Mouse (Mus musculus) liver, embryonic 14.5 days (tissue): Measurements from ENCODE around the gene Tor2a. TPM values are rescaled to one million over a fixed set of nuclear protein-coding genes. Genes with fewer than 3 reads are reported as not detected.
A peak's percentile ranks its signal among the peaks of the same experiment; 100 is the strongest.

ENCODE experiments used
- ATAC-seq: fragments of 200-750 bp; cut with Nextera tagmentation; 2 replicates; pipeline ENCODE4 v1.8.0; 2017; ENCODE audit warnings: moderate number of reproducible peaks, mild to moderate bottlenecking, moderate library complexity; ENCODE audit not compliant: insufficient read depth
- DNase-seq, 3 experiments: peaks; one replicate each; pipeline ENCODE4 v3.0.0-alpha.2; 2012 to 2013; ENCODE audit warnings: low read depth in 3 of 3, low spot score in 3 of 3
- H3K27ac ChIP-seq: fragments of 300-500 bp; sonication (generic); 2 replicates; pipeline ENCODE4 v1.5.1; 2014; ENCODE audit warnings: moderate library complexity, mild to moderate bottlenecking, control low read depth, inconsistent platforms
- H3K27me3 ChIP-seq: fragments of 300-500 bp; sonication (generic); 2 replicates; pipeline ENCODE4 v1.6.1; 2014; ENCODE audit warnings: mild to moderate bottlenecking, low read length, moderate library complexity; ENCODE audit not compliant: control insufficient read depth, insufficient read depth
- H3K36me3 ChIP-seq: fragments of 300-500 bp; sonication (generic); replicated peaks from 2 replicates; pipeline ENCODE4 v1.6.1; 2014; ENCODE audit warnings: low read depth; ENCODE audit not compliant: control insufficient read depth, insufficient read depth
- H3K4me1 ChIP-seq, 2 experiments: fragments of 200-500 bp in 1 of 2; fragments of 300-500 bp in 1 of 2; sonication (generic) in 1 of 2; replicated peaks; 2 replicates each; pipeline ENCODE4 v1.6.1; 2012 to 2014; ENCODE audit warnings: antibody characterized with exemption in 1 of 2, inconsistent platforms in 1 of 2, low read length in 1 of 2; ENCODE audit not compliant: control insufficient read depth in 2 of 2, insufficient read depth in 2 of 2
- H3K4me2 ChIP-seq: fragments of 300-500 bp; sonication (generic); 2 replicates; pipeline ENCODE4 v1.6.1; 2014; ENCODE audit warnings: low read depth, mild to moderate bottlenecking, control low read depth, moderate library complexity
- H3K4me3 ChIP-seq, 2 experiments: fragments of 200-500 bp in 1 of 2; fragments of 300-500 bp in 1 of 2; sonication (generic) in 1 of 2; 2 replicates each; pipeline ENCODE4 v1.5.1; 2012 to 2014; ENCODE audit warnings: low read depth in 2 of 2, low read length in 2 of 2, mild to moderate bottlenecking in 2 of 2, control low read depth in 1 of 2, inconsistent platforms in 1 of 2, moderate library complexity in 1 of 2; ENCODE audit not compliant: insufficient read depth in 1 of 2
- H3K9ac ChIP-seq: fragments of 300-500 bp; sonication (generic); replicated peaks from 2 replicates; pipeline ENCODE4 v1.6.1; 2014; ENCODE audit warnings: mild to moderate bottlenecking, control low read depth, moderate library complexity
- H3K9me3 ChIP-seq: fragments of 300-500 bp; sonication (generic); 2 replicates; pipeline ENCODE4 v1.6.1; 2016; ENCODE audit warnings: low read length, mixed read lengths; ENCODE audit not compliant: control insufficient read depth
- CTCF ChIP-seq: IDR thresholded peaks from 2 replicates; pipeline ENCODE4 v1.5.1; 2016; ENCODE audit warnings: antibody characterized with exemption, low read depth, control low read depth
- EP300 ChIP-seq: IDR thresholded peaks from 2 replicates; pipeline ENCODE4 v1.6.1; 2016; ENCODE audit warnings: antibody characterized with exemption, low read depth
- WGBS: fragments of 180-500 bp; shearing (Covaris S2); extraction: QIAGEN DNeasy Blood & Tissue Kit; methylation state at CpG from one replicate; pipeline ENCODE4 v1.1.7; 2014; ENCODE audit not compliant: insufficient replicate concordance; 5-methylcytosine and 5-hydroxymethylcytosine counted together
- polyA plus RNA-seq, 2 experiments: library from polyadenylated mRNA; depleted of rRNA in 1 of 2; stranded (reverse) in 1 of 2; unstranded in 1 of 2; fragments of >200 nt; fragmentation: Nextera tagmentation in 1 of 2; extraction: Ambion mirVana in 1 of 2; gene quantifications; 2 replicates each; pipeline versions ENCODE4 v1.2.1 to v1.2.3; 2012 to 2014

The Tor2a gene
- polyA plus RNA-seq, 2 experiments: 21.2 to 25.2 TPM

GRCm38 (mm10) chr2:32711301-32712056, 45.6 kb upstream of the Tor2a start:
- H3K4me2 ChIP-seq: peak overlapping the region; percentile 93
- no peak for DNase-seq
- H3K4me1 ChIP-seq: peaks cover 12 to 23% of the 10 kb centered on the region in 2 experiments
- peaks cover 42% of the 10 kb centered on the region for H3K36me3 ChIP-seq
- TF ChIP-seq EP300 (no peak), CTCF (no peak)
- peak overlapping the region; percentile 83 for H3K4me3 ChIP-seq
- H3K9ac ChIP-seq: peak overlapping the region; percentile 83
- H3K27ac ChIP-seq: peak overlapping the region; percentile 57
- 21% methylated on average over 9 of the region's 9 CpGs for WGBS
- no peak for ATAC-seq
- no peaks in the 10 kb centered on the region for H3K9me3 ChIP-seq
- no peaks in the 10 kb centered on the region for H3K27me3 ChIP-seq

GRCm38 (mm10) chr2:32712108-32712551, 44.9 kb upstream of the Tor2a start:
- Histone ChIP-seq H3K27me3 (no peaks in the 10 kb centered on the region), H3K4me2 (peak overlapping the region; percentile 93), H3K9me3 (no peaks in the 10 kb centered on the region), H3K27ac (peak overlapping the region; percentile 57), H3K4me1 (peaks cover 12 to 23% of the 10 kb centered on the region in 2 experiments), H3K4me3 (peak overlapping the region; percentile 83), H3K36me3 (peaks cover 35% of the 10 kb centered on the region), H3K9ac (peak overlapping the region; percentile 83)
- DNase-seq: peak; percentile 58 to 62 (median 60)
- peak; percentile 70 for ATAC-seq
- 0% methylated on average over 41 of the region's 41 CpGs for WGBS
- TF ChIP-seq EP300 (no peak), CTCF (peak; percentile 45)

GRCm38 (mm10) chr2:32712586-32712933, 44.5 kb upstream of the Tor2a start:
- Histone ChIP-seq H3K9ac (peak overlapping the region; percentile 83), H3K4me2 (peak overlapping the region; percentile 93), H3K27ac (peak overlapping the region; percentile 57), H3K36me3 (peaks cover 32% of the 10 kb centered on the region), H3K4me3 (peak overlapping the region; percentile 83 to 85), H3K4me1 (peaks cover 12 to 23% of the 10 kb centered on the region in 2 experiments), H3K9me3 (no peaks in the 10 kb centered on the region), H3K27me3 (no peaks in the 10 kb centered on the region)
- WGBS: 2% methylated on average over 27 of the region's 44 CpGs
- ATAC-seq: peak; percentile 89
- TF ChIP-seq EP300 (no peak), CTCF (no peak)
- peak; percentile 81 to 85 (median 83) for DNase-seq

GRCm38 (mm10) chr2:32712934-32713817, 43.9 kb upstream of the Tor2a start, which contains the start of gene Cdk9:
TSS of gene Cdk9 (minus strand) at chr2:32713076.
- Histone ChIP-seq H3K4me1 (peaks cover 12 to 23% of the 10 kb centered on the region in 2 experiments), H3K27ac (peak within 1 kb of the TSS; percentile 57), H3K27me3 (no peaks in the 10 kb centered on the region), H3K4me2 (peak within 1 kb of the TSS; percentile 93), H3K4me3 (peak within 1 kb of the TSS; percentile 83 to 85), H3K9me3 (no peaks in the 10 kb centered on the region), H3K36me3 (peaks cover 26% of the 10 kb centered on the region), H3K9ac (peak within 1 kb of the TSS; percentile 83)
- WGBS: under 1% methylated on average over 47 of the region's 79 CpGs
- peak; percentile 73 to 80 (median 73) for DNase-seq
- TF ChIP-seq CTCF (peak; percentile 100), EP300 (no peak)
- peak; percentile 81 for ATAC-seq
